Mouse (Mus musculus): ENCODE data around the gene Mtmr12. TPM values are rescaled to one million over a fixed set of nuclear protein-coding genes. Genes with fewer than 3 reads are reported as not detected.
A peak's percentile ranks its signal among the peaks of the same experiment; 100 is the strongest.
"Not testable (repeated sequence)": the region's sequence is repeated elsewhere in the genome, so short reads cannot be mapped to it uniquely, and the experiment has no call there.

Mtmr12 gene
- 7.2 and 8.1 TPM in 2 replicates for polyA plus RNA-seq (2015; fragmentation: Nextera tagmentation; extraction: Ambion mirVana)

- Histone ChIP-seq H3K4me2 (peak within 1 kb of the TSS; percentile 86), H3K27ac (replicated peaks) (peak within 1 kb of the TSS; percentile 98), H3K9ac (peak within 1 kb of the TSS; percentile 99), H3K9me3 (replicated peaks) (no peaks in the 10 kb centered on the region), H3K36me3 (replicated peaks) (0 out of 2 replicates have a peak, but pooled peaks cover 2% of the 10 kb centered on the region), H3K4me3 (replicated peaks) (peak within 1 kb of the TSS; percentile 97), H3K27me3 (no peaks in the 10 kb centered on the region), H3K4me1 (replicated peaks) (peaks cover 56% of the 10 kb centered on the region)
- WGBS (ENCODE audit: insufficient replicate concordance) = under 1% methylated on average over 57 of the region's 58 CpGs
- peak; percentile 93 for ATAC-seq (ENCODE audit: insufficient read depth)
These were observed at the start of gene Mtmr12 for GRCm38 (mm10) chr15:12204319-12205159. TSS of gene Mtmr12 (plus strand) at chr15:12205028.

- peaks cover 15% of the 10 kb centered on the region for H3K4me1 ChIP-seq (replicated peaks)
- no peak overlapping the region for H3K9ac ChIP-seq
- ATAC-seq (ENCODE audit: insufficient read depth) = no peak
- H3K4me3 ChIP-seq (replicated peaks) = no peak overlapping the region
- no peak overlapping the region for H3K4me2 ChIP-seq
- H3K27ac ChIP-seq (replicated peaks) = no peak overlapping the region
- H3K36me3 ChIP-seq (replicated peaks) = peaks cover 67% of the 10 kb centered on the region
- no peaks in the 10 kb centered on the region for H3K27me3 ChIP-seq
- WGBS (ENCODE audit: insufficient replicate concordance) = 93% methylated on average over 5 of the region's 5 CpGs
- H3K9me3 ChIP-seq (replicated peaks) = no peaks in the 10 kb centered on the region
These were observed 26.7 kb upstream of the Mtmr12 start for GRCm38 (mm10) chr15:12178126-12178525.

GRCm38 (mm10) chr15:12181181-12181805 lies 23.5 kb upstream of the Mtmr12 start:
- Histone ChIP-seq H3K4me1 (replicated peaks) (peaks cover 15% of the 10 kb centered on the region), H3K36me3 (replicated peaks) (peaks cover 62% of the 10 kb centered on the region)
- not testable (repeated sequence) for H3K4me3 ChIP-seq (replicated peaks); H3K9ac ChIP-seq; H3K4me2 ChIP-seq; H3K27ac ChIP-seq (replicated peaks); H3K9me3 ChIP-seq (replicated peaks); H3K27me3 ChIP-seq
- peak; percentile 87 for ATAC-seq (ENCODE audit: insufficient read depth)
- 23% methylated on average over 13 of the region's 13 CpGs for WGBS (ENCODE audit: insufficient replicate concordance)

- peaks cover 38% of the 10 kb centered on the region for H3K4me1 ChIP-seq (replicated peaks)
- H3K36me3 ChIP-seq (replicated peaks) = peaks cover 15% of the 10 kb centered on the region
- H3K27me3 ChIP-seq = no peaks in the 10 kb centered on the region
- peak overlapping the region; percentile 75 for H3K4me2 ChIP-seq
- WGBS (ENCODE audit: insufficient replicate concordance) = 5% methylated on average over 25 of the region's 25 CpGs
- peak overlapping the region; percentile 43 for H3K4me3 ChIP-seq (replicated peaks)
- ATAC-seq (ENCODE audit: insufficient read depth) = peak; percentile 73
- H3K27ac ChIP-seq (replicated peaks) = peak overlapping the region; percentile 58
- no peaks in the 10 kb centered on the region for H3K9me3 ChIP-seq (replicated peaks)
- H3K9ac ChIP-seq = peak overlapping the region; percentile 25
These were observed 10.7 kb upstream of the Mtmr12 start for GRCm38 (mm10) chr15:12193880-12194816.

GRCm38 (mm10) chr15:12194817-12195735 lies 9.8 kb upstream of the Mtmr12 start:
- peak overlapping the region; percentile 25; the same call in 1 of the 2 replicates for H3K9ac ChIP-seq
- peak overlapping the region; percentile 75 for H3K4me2 ChIP-seq
- H3K4me1 ChIP-seq (replicated peaks) = peaks cover 38% of the 10 kb centered on the region
- peak overlapping the region; percentile 43 for H3K4me3 ChIP-seq (replicated peaks)
- peaks cover 12% of the 10 kb centered on the region for H3K36me3 ChIP-seq (replicated peaks)
- no peaks in the 10 kb centered on the region for H3K27me3 ChIP-seq
- H3K9me3 ChIP-seq (replicated peaks) = no peaks in the 10 kb centered on the region
- peak overlapping the region; percentile 58 for H3K27ac ChIP-seq (replicated peaks)
- no peak for ATAC-seq (ENCODE audit: insufficient read depth)
- WGBS (ENCODE audit: insufficient replicate concordance) = 25% methylated on average over 20 of the region's 20 CpGs

GRCm38 (mm10) chr15:12195966-12196365 lies 8.9 kb upstream of the Mtmr12 start:
- Histone ChIP-seq H3K36me3 (replicated peaks) (peaks cover 3% of the 10 kb centered on the region), H3K27me3 (no peaks in the 10 kb centered on the region), H3K4me1 (replicated peaks) (peaks cover 38% of the 10 kb centered on the region), H3K9me3 (replicated peaks) (no peaks in the 10 kb centered on the region), H3K4me2 (no peak overlapping the region), H3K27ac (replicated peaks) (no peak overlapping the region), H3K4me3 (replicated peaks) (no peak overlapping the region), H3K9ac (no peak overlapping the region)
- ATAC-seq (ENCODE audit: insufficient read depth) = no peak
- WGBS (ENCODE audit: insufficient replicate concordance) = 72% methylated on average over 6 of the region's 6 CpGs

GRCm38 (mm10) chr15:12196410-12197191 lies 8.2 kb upstream of the Mtmr12 start:
- peak; percentile 21; the same call in 1 of the 2 replicates for ATAC-seq (ENCODE audit: insufficient read depth)
- Histone ChIP-seq H3K27me3 (no peaks in the 10 kb centered on the region), H3K9me3 (replicated peaks) (no peaks in the 10 kb centered on the region), H3K4me1 (replicated peaks) (peaks cover 38% of the 10 kb centered on the region), H3K4me2 (0 out of 2 replicates have a peak overlapping the region, but pooled peaks have one; percentile 18), H3K36me3 (replicated peaks) (0 out of 2 replicates have a peak, but pooled peaks cover 2% of the 10 kb centered on the region), H3K9ac (no peak overlapping the region), H3K27ac (replicated peaks) (no peak overlapping the region), H3K4me3 (replicated peaks) (no peak overlapping the region)
- 29% methylated on average over 22 of the region's 22 CpGs for WGBS (ENCODE audit: insufficient replicate concordance)

- Histone ChIP-seq H3K27me3 (no peaks in the 10 kb centered on the region), H3K9me3 (replicated peaks) (no peaks in the 10 kb centered on the region), H3K4me2 (no peak overlapping the region), H3K4me3 (replicated peaks) (no peak overlapping the region), H3K36me3 (replicated peaks) (no peaks in the 10 kb centered on the region), H3K27ac (replicated peaks) (no peak overlapping the region), H3K9ac (no peak overlapping the region), H3K4me1 (replicated peaks) (peaks cover 40% of the 10 kb centered on the region)
- ATAC-seq (ENCODE audit: insufficient read depth) = no peak
- WGBS (ENCODE audit: insufficient replicate concordance) = 60% methylated on average over 6 of the region's 6 CpGs
These were observed 7.5 kb upstream of the Mtmr12 start for GRCm38 (mm10) chr15:12197361-12197760.

GRCm38 (mm10) chr15:12200021-12200420 lies 4.8 kb upstream of the Mtmr12 start:
- Histone ChIP-seq H3K4me2 (no peak overlapping the region), H3K4me1 (replicated peaks) (peaks cover 35% of the 10 kb centered on the region), H3K27ac (replicated peaks) (0 out of 2 replicates have a peak overlapping the region, but pooled peaks have one; percentile 24), H3K27me3 (no peaks in the 10 kb centered on the region), H3K4me3 (replicated peaks) (no peak overlapping the region), H3K9ac (no peak overlapping the region), H3K36me3 (replicated peaks) (no peaks in the 10 kb centered on the region), H3K9me3 (replicated peaks) (no peaks in the 10 kb centered on the region)
- ATAC-seq (ENCODE audit: insufficient read depth) = no peak
- WGBS (ENCODE audit: insufficient replicate concordance) = 78% methylated on average over 7 of the region's 7 CpGs
